Mouse (Mus musculus) MEL (cell line): ENCODE data around the gene Sept6.

Source experiments
- CHD1 ChIP-seq: IDR thresholded peaks from 2 replicates; pipeline ENCODE4 v1.6.1; 2012; ENCODE audit warnings: low read depth, mild to moderate bottlenecking, inconsistent platforms, low read length, improper control_type of control experiment
- CTCF ChIP-seq, 3 experiments: IDR thresholded peaks in 2 of 3; conservative IDR thresholded peaks in 1 of 3; 2 replicates each; pipeline ENCODE4 v1.5.1; 2011 to 2012; ENCODE audit warnings: low read length in 3 of 3, low read depth in 2 of 3, mild to moderate bottlenecking in 2 of 3, improper control_type of control experiment in 1 of 3, inconsistent platforms in 1 of 3, mixed read lengths in 1 of 3, moderate library complexity in 1 of 3; ENCODE audit not compliant: control insufficient read depth in 1 of 3, insufficient read depth in 1 of 3, poor library complexity in 1 of 3, severe bottlenecking in 1 of 3
- KAT2A ChIP-seq: conservative IDR thresholded peaks from 2 replicates; pipeline ENCODE4 v1.6.1; 2012; ENCODE audit warnings: low read depth, low read length, improper control_type of control experiment, inconsistent platforms
- MAFK ChIP-seq: IDR thresholded peaks from 2 replicates; pipeline ENCODE4 v1.6.1; 2011; ENCODE audit warnings: low read depth, mild to moderate bottlenecking, low read length, improper control_type of control experiment, borderline replicate concordance
- ZMIZ1 ChIP-seq: IDR thresholded peaks from 2 replicates; pipeline ENCODE4 v1.6.1; 2012; ENCODE audit warnings: low read depth, mild to moderate bottlenecking, inconsistent platforms, low read length, improper control_type of control experiment, moderate library complexity

DNA sequence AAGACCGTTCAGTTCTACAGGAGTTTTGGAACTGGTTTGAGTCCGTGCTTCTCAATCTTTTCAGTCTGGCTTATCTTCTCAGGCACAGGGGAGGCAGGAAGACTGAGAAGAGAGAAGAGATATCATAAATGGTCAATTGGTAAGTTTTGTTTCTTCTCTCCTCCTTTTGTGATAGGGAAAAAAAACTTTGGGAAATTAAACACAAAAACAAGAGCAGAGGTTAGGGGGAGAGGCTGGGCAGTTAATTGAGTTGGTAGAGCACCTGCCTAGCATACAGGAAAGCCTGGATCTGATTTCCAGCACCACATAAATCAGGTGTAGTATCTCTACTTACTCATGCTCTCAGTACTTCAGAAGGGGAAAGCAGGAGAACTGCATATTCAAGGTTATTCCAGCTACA, at the start of gene Sept6:
- TF ChIP-seq KAT2A (no peak), CTCF (IDR thresholded peaks at IDR 0.05 in 2 of 3, conservative IDR thresholded peaks at IDR 0.05 in 1 of 3; ENCODE audit: control insufficient read depth in 1 of 3, insufficient read depth in 1 of 3, low read depth in 2 of 3, low read length in 3 of 3, poor library complexity in 1 of 3, severe bottlenecking in 1 of 3) (no peak), CHD1 (no peak), ZMIZ1 (no peak), MAFK (no peak)
